Comparison of ENCODE assay signal across 12 mouse cellular contexts in the genomic region with DNA sequence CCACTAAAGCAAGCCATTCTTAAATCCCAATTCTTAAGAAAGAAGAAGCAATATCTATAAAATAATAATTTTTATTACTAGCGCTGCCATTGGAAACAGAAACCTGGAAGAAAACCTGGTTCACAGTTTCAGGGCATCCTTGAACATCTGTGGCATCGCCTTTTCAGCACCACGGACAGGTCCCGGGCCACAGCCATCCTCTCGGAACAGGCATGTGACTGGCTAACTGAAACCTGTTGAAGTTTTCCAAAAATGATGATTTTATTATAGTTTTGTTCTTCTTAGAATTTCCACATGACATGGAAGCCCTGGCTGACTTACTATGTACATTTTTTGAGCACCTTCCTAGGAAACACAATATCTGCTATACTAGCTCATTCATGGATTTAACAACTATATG. TPM values are rescaled to one million over a fixed set of nuclear protein-coding genes. Genes with fewer than 3 reads are reported as not detected.
A peak's percentile ranks its signal among the peaks of the same experiment; 100 is the strongest.
DNase-seq lines count a peak whose midpoint lies in the region; ATAC-seq lines count a peak whose summit lies in the region.
"Had no signal": no experiment of that assay in that cellular context is flagged by ENCODE, and none has a peak within 500 bp of the region (broad histone marks: within the 10 kb centered on the region; RNA-seq: fewer than 3 reads in every experiment).

No protein-coding gene starts in this region.

- no peak overlapping the region for H3K9ac ChIP-seq in hindbrain, embryonic 14.5 days
- H3K9ac ChIP-seq: embryonic facial prominence, embryonic 15.5 days had no signal

- no peak overlapping the region for H3K27ac ChIP-seq in hindbrain, embryonic 10.5 days
- H3K27ac ChIP-seq in hindbrain, embryonic 14.5 days: no peak overlapping the region
- H3K27ac ChIP-seq: embryonic facial prominence, embryonic 15.5 days had no signal

- no peaks in the 10 kb centered on the region for H3K27me3 ChIP-seq in hindbrain, embryonic 10.5 days (ENCODE audit: insufficient read depth, poor library complexity, severe bottlenecking)
- H3K27me3 ChIP-seq in hindbrain, embryonic 14.5 days (ENCODE audit: control insufficient read depth, insufficient read depth, low read length): no peaks in the 10 kb centered on the region
- H3K27me3 ChIP-seq: embryonic facial prominence, embryonic 15.5 days had no signal

- ATAC-seq in hindbrain, embryonic 14.5 days (ENCODE audit: low FRiP score): no peak
- ATAC-seq: hindbrain, embryonic 16.5 days had no signal

- 24% methylated on average over 5 of the region's 5 CpGs for WGBS in hindbrain, embryonic 10.5 days
- WGBS in hindbrain, embryonic 14.5 days: 21% methylated on average over 5 of the region's 5 CpGs

- H3K4me2 ChIP-seq in hindbrain, embryonic 14.5 days (replicated peaks): no peak overlapping the region
- H3K4me2 ChIP-seq: embryonic facial prominence, embryonic 15.5 days had no signal

- DNase-seq in hindbrain, embryonic 10.5 days (ENCODE audit: low spot score): peak; percentile 50
- no peak for DNase-seq in hindbrain, embryonic 14.5 days (ENCODE audit: low spot score)
- DNase-seq in 3T3-L1 (ENCODE audit: low read depth, low spot score) (peak; percentile 61), NIH3T3 (ENCODE audit: low read depth) (peak; percentile 83)
- peak; percentile 45 for DNase-seq in kidney, postnatal 14 days
- DNase-seq in spleen, postnatal 14 days (ENCODE audit: low spot score in 2 of 2): no peak
- no peak for DNase-seq in cerebellum, adult 8-10 months
- no peak for DNase-seq in cerebellum, adult 11-12 months
- DNase-seq: lung, postnatal 10 days; spleen, adult 18-20 months had no signal

- H3K36me3 ChIP-seq in hindbrain, embryonic 10.5 days: no peaks in the 10 kb centered on the region
- no peaks in the 10 kb centered on the region for H3K36me3 ChIP-seq in hindbrain, embryonic 14.5 days (replicated peaks; ENCODE audit: control insufficient read depth, insufficient read depth)

- 0 out of 2 replicates have a peak, but pooled peaks cover 3% of the 10 kb centered on the region for H3K4me1 ChIP-seq in hindbrain, embryonic 10.5 days (replicated peaks)
- H3K4me1 ChIP-seq in hindbrain, embryonic 14.5 days (replicated peaks; ENCODE audit: control insufficient read depth, insufficient read depth, low read length): no peaks in the 10 kb centered on the region

- H3K9me3 ChIP-seq in hindbrain, embryonic 10.5 days: no peaks in the 10 kb centered on the region
- H3K9me3 ChIP-seq in hindbrain, embryonic 14.5 days (ENCODE audit: control insufficient read depth, low read length): no peaks in the 10 kb centered on the region
- H3K9me3 ChIP-seq: embryonic facial prominence, embryonic 15.5 days had no signal

- no peak overlapping the region for H3K4me3 ChIP-seq in hindbrain, embryonic 10.5 days
- H3K4me3 ChIP-seq in hindbrain, embryonic 14.5 days (replicated peaks; ENCODE audit: low read length): no peak overlapping the region
- H3K4me3 ChIP-seq: embryonic facial prominence, embryonic 15.5 days had no signal

RNA-seq across cellular contexts. Expression of a gene that starts 24.5 kb away (rescaled TPM):
- 28.1 TPM in 2 replicates for polyA plus RNA-seq in hindbrain, embryonic 10.5 days (2016; fragmentation: Nextera tagmentation; extraction: Ambion mirVana)
- 30.0 and 31.4 TPM in 2 replicates for polyA plus RNA-seq in hindbrain, embryonic 14.5 days (2014; fragmentation: Nextera tagmentation; extraction: Ambion mirVana)

RNA-seq across cellular contexts. Expression of a gene that starts 26.4 kb away (rescaled TPM):
- 6.4 and 8.2 TPM in 2 replicates for polyA plus RNA-seq in hindbrain, embryonic 10.5 days (2016; fragmentation: Nextera tagmentation; extraction: Ambion mirVana)
- 15.2 and 16.2 TPM in 2 replicates for polyA plus RNA-seq in hindbrain, embryonic 14.5 days (2014; fragmentation: Nextera tagmentation; extraction: Ambion mirVana)

Comparison
In these comparisons a context has a peak if more than half of its experiments do, and no peak if none do; other contexts are left out.
1. DNase-seq: peak in hindbrain, embryonic 10.5 days (single experiment), 3T3-L1 (single experiment), NIH3T3 (single experiment) and kidney, postnatal 14 days (single experiment); none in hindbrain, embryonic 14.5 days (single experiment), spleen, postnatal 14 days (0 of 2), cerebellum, adult 8-10 months (single experiment) and cerebellum, adult 11-12 months (single experiment).